Mouse (Mus musculus) WW6 (cell line): ENCODE data around the gene Ctcf.

Source experiments
- DNase-seq: peaks from one replicate; pipeline ENCODE4 v3.0.0-alpha.2; 2013; ENCODE audit warnings: low read depth, low spot score

The Ctcf gene

GRCm38 (mm10) chr8:105617451-105618278, 18.7 kb upstream of the Ctcf start:
- DNase-seq, result no peak

- DNase-seq, result no peak
These were observed 18.1 kb upstream of the Ctcf start for GRCm38 (mm10) chr8:105618279-105618634.

GRCm38 (mm10) chr8:105618892-105619591, 17.3 kb upstream of the Ctcf start:
- no peak for DNase-seq

- DNase-seq, result no peak
These were observed 16.2 kb upstream of the Ctcf start for GRCm38 (mm10) chr8:105620211-105620610.

GRCm38 (mm10) chr8:105620946-105621720, 15.2 kb upstream of the Ctcf start:
- DNase-seq, result no peak

GRCm38 (mm10) chr8:105621841-105622240, 14.5 kb upstream of the Ctcf start:
- DNase-seq, result no peak

GRCm38 (mm10) chr8:105622421-105622920, 13.9 kb upstream of the Ctcf start:
- DNase-seq, result peak; percentile 95

- DNase-seq, result no peak
These were observed 13.2 kb upstream of the Ctcf start for GRCm38 (mm10) chr8:105623118-105623517.

GRCm38 (mm10) chr8:105623679-105624245, 12.6 kb upstream of the Ctcf start:
- DNase-seq, result no peak

- no peak for DNase-seq
These were observed 12.0 kb upstream of the Ctcf start for GRCm38 (mm10) chr8:105624401-105624800.

GRCm38 (mm10) chr8:105624831-105625230, 11.5 kb upstream of the Ctcf start:
- no peak for DNase-seq

- no peak for DNase-seq
These were observed 10.3 kb upstream of the Ctcf start for GRCm38 (mm10) chr8:105626086-105626485.

- no peak for DNase-seq
These were observed 7.0 kb upstream of the Ctcf start for GRCm38 (mm10) chr8:105629337-105629736.

GRCm38 (mm10) chr8:105634771-105635458, 1.5 kb upstream of the Ctcf start:
- DNase-seq, result no peak

GRCm38 (mm10) chr8:105635481-105635880, 887 bp upstream of the Ctcf start:
- no peak for DNase-seq

GRCm38 (mm10) chr8:105636963-105637510, 669 bp downstream of the Ctcf start, which contains the start of gene Agrp:
Gene Agrp (minus strand): TSS chr8:105637393.
- no peak for DNase-seq

- DNase-seq, result no peak
These were observed 1.3 kb downstream of the Ctcf start for GRCm38 (mm10) chr8:105637601-105638041.

- DNase-seq, result no peak
These were observed 2.1 kb downstream of the Ctcf start for GRCm38 (mm10) chr8:105638510-105638909.

- DNase-seq, result no peak
These were observed 3.5 kb downstream of the Ctcf start for GRCm38 (mm10) chr8:105639835-105640234.

GRCm38 (mm10) chr8:105640511-105640910, 4.1 kb downstream of the Ctcf start:
- no peak for DNase-seq

GRCm38 (mm10) chr8:105645205-105645604, 8.8 kb downstream of the Ctcf start:
- DNase-seq, result no peak
